Mouse (Mus musculus) heart, adult 18-20 months (tissue): ENCODE data around the gene Btbd35f2. TPM values are rescaled to one million over a fixed set of nuclear protein-coding genes. Genes with fewer than 3 reads are reported as not detected.
"Not testable (repeated sequence)": the region's sequence is repeated elsewhere in the genome, so short reads cannot be mapped to it uniquely, and the experiment has no call there.

ENCODE experiments used
- DNase-seq, 2 experiments: peaks; one replicate each; pipeline ENCODE4 v3.0.0; 2021 to 2022; ENCODE audit warnings: mixed read lengths in 1 of 2
- long read RNA-seq, 2 experiments: library from polyadenylated mRNA; stranded (forward); transcript quantifications; one replicate each; pipeline ENCODE4 v2.0.0; 2021
- total RNA-seq, 2 experiments: library from RNA; stranded (reverse); gene quantifications; 2 replicates each; pipeline ENCODE4 v1.2.3; 2021

Gene Btbd35f2
- total RNA-seq, result not detected
- long read RNA-seq, experiment 1, result 0 reads
- long read RNA-seq, experiment 2, result 0 reads

GRCm38 (mm10) chrX:32278094-32278493 lies at the start of gene Btbd35f2:
Gene Btbd35f2 (plus strand): TSS chrX:32278394.
- not testable (repeated sequence) for DNase-seq

Other genes starting within 250 kb of the Btbd35f2 start
- gene Btbd35f22, start 230.6 kb upstream of the Btbd35f2 start, total RNA-seq, result not detected